Mouse (Mus musculus) bone marrow, adult 2 months (tissue): ENCODE data around the gene Slc48a1. TPM values are rescaled to one million over a fixed set of nuclear protein-coding genes. Genes with fewer than 3 reads are reported as not detected.

Source experiments
- H3K27ac ChIP-seq: fragments of 200-500 bp; 2 replicates; pipeline ENCODE4 v1.5.1; 2012; ENCODE audit warnings: low read depth, mild to moderate bottlenecking, control low read depth, inconsistent platforms, low read length; ENCODE audit not compliant: control insufficient read depth, poor library complexity, insufficient read depth
- H3K4me1 ChIP-seq: fragments of 200-500 bp; 2 replicates; pipeline ENCODE4 v1.6.1; 2011; ENCODE audit warnings: low read length; ENCODE audit not compliant: control insufficient read depth, insufficient read depth
- H3K4me3 ChIP-seq: fragments of 200-500 bp; replicated peaks from 2 replicates; pipeline ENCODE3; 2011; ENCODE audit warnings: mild to moderate bottlenecking, low read depth, low read length, control low read depth; ENCODE audit not compliant: control insufficient read depth
- CTCF ChIP-seq: fragments of 200-500 bp; IDR thresholded peaks from 2 replicates; pipeline ENCODE4 v1.5.1; 2011; ENCODE audit warnings: low read length, control low read depth; ENCODE audit not compliant: control insufficient read depth, insufficient read depth
- POLR2A ChIP-seq: fragments of 200-500 bp; IDR thresholded peaks from 2 replicates; pipeline ENCODE4 v1.6.1; 2011; ENCODE audit warnings: low read depth, mild to moderate bottlenecking, control low read depth, low read length, borderline replicate concordance; ENCODE audit not compliant: control insufficient read depth
- WGBS: fragments of 180-500 bp; shearing (Covaris S2); methylation state at CpG from one replicate; pipeline ENCODE4 v1.1.7; 2018; 5-methylcytosine and 5-hydroxymethylcytosine counted together
- polyA plus RNA-seq: library from polyadenylated mRNA; stranded (reverse); fragments of >200 nt; gene quantifications from 2 replicates; pipeline ENCODE4 v1.2.4, GENCODE M21; 2011; ENCODE audit warnings: low replicate concordance; ENCODE audit not compliant: missing spikeins, insufficient read depth, insufficient read length

Slc48a1 gene
- polyA plus RNA-seq, 1 experiment, result 62.3 TPM

GRCm38 (mm10) chr15:97796674-97797310, 18.5 kb downstream of the Slc48a1 start:
- Histone ChIP-seq H3K4me3 (no peak overlapping the region), H3K4me1 (no peaks in the 10 kb centered on the region), H3K27ac (no peak overlapping the region)
- 89% methylated on average over 17 of the region's 17 CpGs for WGBS
- TF ChIP-seq POLR2A (no peak), CTCF (no peak)

GRCm38 (mm10) chr15:97798134-97798533, 19.8 kb downstream of the Slc48a1 start:
- no peak for TF ChIP-seq POLR2A
- no peak for TF ChIP-seq CTCF

GRCm38 (mm10) chr15:97799446-97799845, 21.1 kb downstream of the Slc48a1 start:
- no peak overlapping the region for H3K27ac ChIP-seq
- TF ChIP-seq POLR2A (no peak), CTCF (no peak)
- no peak overlapping the region for H3K4me3 ChIP-seq
- H3K4me1 ChIP-seq, result no peaks in the 10 kb centered on the region
- 91% methylated on average over 11 of the region's 11 CpGs for WGBS

More at GRCm38 (mm10) chr15:97798134-97798533, 19.8 kb downstream of the Slc48a1 start:
- Histone ChIP-seq H3K4me3 (no peak overlapping the region), H3K27ac (no peak overlapping the region), H3K4me1 (no peaks in the 10 kb centered on the region)
- WGBS, result 89% methylated on average over 17 of the region's 17 CpGs

GRCm38 (mm10) chr15:97800853-97801252, 22.5 kb downstream of the Slc48a1 start:
- no peak overlapping the region for H3K27ac ChIP-seq
- no peak overlapping the region for H3K4me3 ChIP-seq
- 88% methylated on average over 13 of the region's 13 CpGs for WGBS
- TF ChIP-seq CTCF (no peak), POLR2A (no peak)
- H3K4me1 ChIP-seq, result no peaks in the 10 kb centered on the region

GRCm38 (mm10) chr15:97801811-97802210, 23.5 kb downstream of the Slc48a1 start:
- no peak overlapping the region for H3K27ac ChIP-seq
- H3K4me3 ChIP-seq, result no peak overlapping the region
- 82% methylated on average over 7 of the region's 7 CpGs for WGBS
- H3K4me1 ChIP-seq, result no peaks in the 10 kb centered on the region
- TF ChIP-seq POLR2A, result no peak
- TF ChIP-seq CTCF, result no peak

GRCm38 (mm10) chr15:97802575-97802974, 24.3 kb downstream of the Slc48a1 start:
- WGBS, result 82% methylated on average over 13 of the region's 13 CpGs
- no peak for TF ChIP-seq CTCF
- TF ChIP-seq POLR2A, result peak; percentile 15; the same call in 1 of the 2 replicates
- no peak overlapping the region for H3K27ac ChIP-seq
- H3K4me1 ChIP-seq, result no peaks in the 10 kb centered on the region
- H3K4me3 ChIP-seq, result no peak overlapping the region

- WGBS, result 95% methylated on average over 12 of the region's 12 CpGs
- no peaks in the 10 kb centered on the region for H3K4me1 ChIP-seq
- H3K27ac ChIP-seq, result no peak overlapping the region
- H3K4me3 ChIP-seq, result no peak overlapping the region
- TF ChIP-seq CTCF (no peak), POLR2A (no peak)
Measured at GRCm38 (mm10) chr15:97807867-97808266, 29.5 kb downstream of the Slc48a1 start.

GRCm38 (mm10) chr15:97808532-97808931, 30.2 kb downstream of the Slc48a1 start:
- TF ChIP-seq POLR2A (no peak), CTCF (no peak)
- Histone ChIP-seq H3K4me3 (no peak overlapping the region), H3K27ac (no peak overlapping the region), H3K4me1 (no peaks in the 10 kb centered on the region)
- WGBS, result 94% methylated on average over 14 of the region's 14 CpGs

GRCm38 (mm10) chr15:97809206-97809605, 30.9 kb downstream of the Slc48a1 start:
- no peak overlapping the region for H3K4me3 ChIP-seq
- TF ChIP-seq CTCF, result no peak
- no peak for TF ChIP-seq POLR2A
- H3K4me1 ChIP-seq, result no peaks in the 10 kb centered on the region
- no peak overlapping the region for H3K27ac ChIP-seq
- 92% methylated on average over 14 of the region's 14 CpGs for WGBS
